ENCODE assay signal across 18 mouse cellular contexts in the genomic region with DNA sequence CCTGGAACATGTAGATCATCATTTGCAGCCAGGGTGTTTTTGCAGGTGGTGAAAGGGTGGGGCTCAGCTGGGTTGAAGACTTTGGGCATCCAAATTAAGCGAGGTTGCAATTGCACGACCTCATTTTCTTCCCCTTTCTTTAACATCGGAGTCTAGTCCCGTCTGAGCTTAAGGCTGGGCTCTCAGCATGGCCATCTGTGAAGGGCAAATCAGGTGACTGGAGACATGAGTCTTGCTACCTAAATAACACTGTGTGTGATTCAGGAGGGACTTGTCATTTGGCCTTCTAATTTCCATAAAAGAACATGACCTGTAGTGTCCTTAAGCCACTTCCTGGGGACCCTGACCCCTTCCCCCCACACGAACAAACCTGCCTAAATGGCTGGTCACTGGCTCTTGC.
"Had no signal": no experiment of that assay in that cellular context is flagged by ENCODE, and none has a peak within 500 bp of the region (broad histone marks: within the 10 kb centered on the region; RNA-seq: fewer than 3 reads in every experiment).

No protein-coding gene starts in this region.

- H3K27me3 ChIP-seq: kidney, embryonic 15.5 days; liver, embryonic 13.5 days; midbrain, embryonic 12.5 days; midbrain, embryonic 15.5 days; neural tube, embryonic 12.5 days; neural tube, embryonic 15.5 days; stomach, embryonic 15.5 days had no signal

- H3K9ac ChIP-seq: kidney, embryonic 15.5 days; liver, embryonic 13.5 days; midbrain, embryonic 12.5 days; midbrain, embryonic 15.5 days; neural tube, embryonic 12.5 days; neural tube, embryonic 15.5 days; stomach, embryonic 15.5 days had no signal

- H3K4me1 ChIP-seq: liver, embryonic 13.5 days; stomach, embryonic 15.5 days had no signal

- H3K4me2 ChIP-seq: kidney, embryonic 15.5 days; liver, embryonic 13.5 days; midbrain, embryonic 12.5 days; midbrain, embryonic 15.5 days; neural tube, embryonic 12.5 days; neural tube, embryonic 15.5 days; stomach, embryonic 15.5 days had no signal

- ATAC-seq: midbrain, embryonic 15.5 days had no signal

- H3K27ac ChIP-seq: kidney, embryonic 15.5 days; left cerebral cortex, adult 2 months; liver, embryonic 13.5 days; midbrain, embryonic 12.5 days; midbrain, embryonic 15.5 days; neural tube, embryonic 12.5 days; neural tube, embryonic 15.5 days; stomach, embryonic 15.5 days had no signal

- DNase-seq: kidney, postnatal 10 days; kidney, postnatal 36 days; layer of hippocampus, postnatal 36 days; liver, embryonic 13.5 days; lung, adult 2 months; lung, postnatal 14 days; lung, postnatal 4 days; right cerebral cortex, adult 18-20 months; right cerebral cortex, postnatal 14 days; right cerebral cortex, postnatal 4 days; thymus, postnatal 25 days had no signal

- H3K36me3 ChIP-seq: kidney, embryonic 15.5 days; liver, embryonic 13.5 days; midbrain, embryonic 12.5 days; midbrain, embryonic 15.5 days; neural tube, embryonic 12.5 days; neural tube, embryonic 15.5 days; stomach, embryonic 15.5 days had no signal

- H3K9me3 ChIP-seq: kidney, embryonic 15.5 days; liver, embryonic 13.5 days; midbrain, embryonic 12.5 days; midbrain, embryonic 15.5 days; neural tube, embryonic 12.5 days; neural tube, embryonic 15.5 days; stomach, embryonic 15.5 days had no signal

- H3K4me3 ChIP-seq: kidney, embryonic 15.5 days; left cerebral cortex, adult 2 months; liver, embryonic 13.5 days; midbrain, embryonic 12.5 days; midbrain, embryonic 15.5 days; neural tube, embryonic 12.5 days; neural tube, embryonic 15.5 days; stomach, embryonic 15.5 days had no signal
